In the genomic region with DNA sequence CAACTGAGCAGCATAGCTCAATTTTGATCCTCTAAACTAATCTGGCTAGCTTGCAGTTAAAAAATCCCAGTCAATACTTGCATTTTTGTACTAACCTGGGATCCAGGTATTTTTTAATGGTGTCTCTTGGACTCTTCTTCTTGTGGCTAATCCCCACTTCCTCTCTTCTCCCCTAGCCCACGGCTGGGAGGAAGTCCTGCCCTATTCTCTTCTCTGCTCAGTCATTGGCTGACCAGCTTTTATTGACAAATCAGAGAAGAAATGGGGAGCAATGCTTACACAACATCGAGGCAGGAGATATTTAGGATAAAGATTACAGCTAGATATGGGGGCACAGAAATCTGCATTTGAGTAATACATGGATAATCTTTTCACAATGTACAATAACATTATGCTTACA, we compare ENCODE assay signal across 24 mouse cellular contexts. TPM values are rescaled to one million over a fixed set of nuclear protein-coding genes. Genes with fewer than 3 reads are reported as not detected.
DNase-seq lines count a peak whose midpoint lies in the region; ATAC-seq and TF ChIP-seq lines count a peak whose summit lies in the region.
"Had no signal": no experiment of that assay in that cellular context is flagged by ENCODE, and none has a peak within 500 bp of the region (broad histone marks: within the 10 kb centered on the region; RNA-seq: fewer than 3 reads in every experiment).

No protein-coding gene starts in this region.

- H3K27me3 ChIP-seq in E14TG2a.4 (ENCODE audit: insufficient read depth, low read length), result no peaks in the 10 kb centered on the region
- no peaks in the 10 kb centered on the region for H3K27me3 ChIP-seq in forebrain, embryonic 13.5 days
- H3K27me3 ChIP-seq: neural tube, embryonic 12.5 days; Patski had no signal

- no peak for TF ChIP-seq CTCF in E14TG2a.4 (conservative IDR thresholded peaks at IDR 0.05; ENCODE audit: low read length)

- H3K9me3 ChIP-seq in E14TG2a.4 (ENCODE audit: low read length), result no peaks in the 10 kb centered on the region
- H3K9me3 ChIP-seq in forebrain, embryonic 13.5 days (replicated peaks), result no peaks in the 10 kb centered on the region
- H3K9me3 ChIP-seq: forebrain, embryonic 12.5 days; liver, embryonic 15.5 days; neural tube, embryonic 12.5 days had no signal

- H3K4me2 ChIP-seq in forebrain, embryonic 13.5 days, result no peak overlapping the region
- H3K4me2 ChIP-seq: forebrain, embryonic 12.5 days; neural tube, embryonic 12.5 days had no signal

- DNase-seq in A20 (ENCODE audit: low read depth, low spot score) (peak; percentile 85), ZHBTc4 (ENCODE audit: low read depth, low spot score) (peak; percentile 69)
- no peak for DNase-seq in gastrocnemius, postnatal 4 days (ENCODE audit: low spot score in 2 of 2)
- no peak for DNase-seq in spleen, adult 18-20 months
- no peak for DNase-seq in urinary bladder, postnatal 25 days (ENCODE audit: low spot score)
- DNase-seq: cerebellum, adult 11 months; heart, adult 18-20 months; kidney, adult 2 months; kidney, postnatal 4 days; left cerebral cortex, postnatal 4 days; lung, postnatal 4 days; right cerebral cortex, postnatal 4 days; thymus, adult 2 months had no signal

- H3K4me1 ChIP-seq in E14TG2a.4 (replicated peaks; ENCODE audit: low read depth, low read length), result peaks cover 51% of the 10 kb centered on the region
- H3K4me1 ChIP-seq in forebrain, embryonic 13.5 days, result 0 out of 2 replicates have a peak, but pooled peaks cover 2% of the 10 kb centered on the region
- H3K4me1 ChIP-seq: neural tube, embryonic 12.5 days had no signal

- H3K36me3 ChIP-seq in E14TG2a.4 (ENCODE audit: insufficient read depth, low read length) (peaks cover 22% of the 10 kb centered on the region), macrophage (ENCODE audit: inconsistent target) (no peaks in the 10 kb centered on the region)
- H3K36me3 ChIP-seq in forebrain, embryonic 13.5 days (ENCODE audit: poor library complexity, severe bottlenecking), result no peaks in the 10 kb centered on the region
- H3K36me3 ChIP-seq: forebrain, embryonic 12.5 days; liver, embryonic 15.5 days; neural tube, embryonic 12.5 days had no signal

- peak overlapping the region; percentile 56; the same call in 1 of the 2 replicates for H3K27ac ChIP-seq in macrophage
- no peak overlapping the region for H3K27ac ChIP-seq in forebrain, embryonic 13.5 days
- H3K27ac ChIP-seq: forebrain, embryonic 12.5 days; liver, embryonic 15.5 days; neural tube, embryonic 12.5 days had no signal

- no peak for ATAC-seq in forebrain, embryonic 13.5 days
- ATAC-seq: Patski had no signal

- H3K79me2 ChIP-seq in macrophage (ENCODE audit: inconsistent target), result peaks cover 31% of the 10 kb centered on the region; the same call in 1 of the 2 replicates

- 8% methylated on average over 2 of the region's 2 CpGs for WGBS in macrophage (ENCODE audit: missing documents)
- WGBS in forebrain, embryonic 13.5 days, result 58% methylated on average over 2 of the region's 2 CpGs

- no peak overlapping the region for H3K9ac ChIP-seq in forebrain, embryonic 13.5 days
- H3K9ac ChIP-seq: forebrain, embryonic 12.5 days; liver, embryonic 15.5 days; neural tube, embryonic 12.5 days had no signal

- H3K4me3 ChIP-seq in E14TG2a.4 (replicated peaks; ENCODE audit: low read length) (peak overlapping the region; percentile 73), macrophage (ENCODE audit: inconsistent target) (peak overlapping the region; percentile 31)
- no peak overlapping the region for H3K4me3 ChIP-seq in forebrain, embryonic 13.5 days
- H3K4me3 ChIP-seq: forebrain, embryonic 12.5 days; liver, embryonic 15.5 days; neural tube, embryonic 12.5 days had no signal

RNA-seq across cellular contexts. Expression of a gene that starts 5.4 kb away (rescaled TPM):
- 100 to 1,000 TPM in 4 of 26 experiments, 10 to 100 TPM in 21, 1 to 10 TPM in 1; 9.3 to 149 (median 66.7) TPM for total RNA-seq in macrophage (2018; cell fraction: chromatin; rRNA removed)
- total RNA-seq in macrophage (2018; cell fraction: cytosol; rRNA removed), result 100 to 1,000 TPM; 115 to 754 (median 414) TPM
- total RNA-seq in macrophage (2018; cell fraction: nucleus; rRNA removed), result 100 to 1,000 TPM in 8 of 26 experiments, 10 to 100 TPM in 13, 1 to 10 TPM in 1, not detected in 4; 5.0 to 237 (median 44.2) TPM
- polyA plus RNA-seq in macrophage (2018), result 224 to 377 TPM (median 317 TPM) in 3 replicates
- polyA plus RNA-seq in forebrain, embryonic 13.5 days (2015; fragmentation: Nextera tagmentation; extraction: Ambion mirVana), result not detected in 2 replicates
- 1 to 10 TPM; 7.9 to 8.5 TPM for total RNA-seq in gastrocnemius, postnatal 4 days (2021)
- polyA plus RNA-seq: embryonic facial prominence, embryonic 14.5 days; forebrain, embryonic 12.5 days; heart, embryonic 16.5 days; hindbrain, embryonic 11.5 days; liver, embryonic 15.5 days; neural tube, embryonic 12.5 days; stomach, embryonic 14.5 days had no signal

RNA-seq across cellular contexts. Expression of a gene that starts 8.1 kb away (rescaled TPM):
- total RNA-seq in macrophage (2018; cell fraction: chromatin; rRNA removed), result 100 to 1,000 TPM in 20 of 26 experiments, 10 to 100 TPM in 6; 59.3 to 486 (median 206) TPM
- total RNA-seq in macrophage (2018; cell fraction: cytosol; rRNA removed), result 1,000 to 10,000 TPM in 1 of 26 experiments, 100 to 1,000 TPM in 25; 145 to 1,031 (median 495) TPM
- total RNA-seq in macrophage (2018; cell fraction: nucleus; rRNA removed), result 100 to 1,000 TPM; 115 to 714 (median 460) TPM
- polyA plus RNA-seq in macrophage (2018), result 39.2 to 329 TPM (median 249 TPM) in 3 replicates
- polyA plus RNA-seq in forebrain, embryonic 13.5 days (2015; fragmentation: Nextera tagmentation; extraction: Ambion mirVana), result 33.2 and 35.4 TPM in 2 replicates
- 10 to 100 TPM; 12.7 to 13.9 TPM for total RNA-seq in gastrocnemius, postnatal 4 days (2021)

RNA-seq across cellular contexts. Expression of a gene that starts 8.3 kb away (rescaled TPM):
- 100 to 1,000 TPM in 24 of 26 experiments, 10 to 100 TPM in 2; 81.0 to 269 (median 166) TPM for total RNA-seq in macrophage (2018; cell fraction: chromatin; rRNA removed)
- 100 to 1,000 TPM in 17 of 26 experiments, 10 to 100 TPM in 9; 54.4 to 124 (median 104) TPM for total RNA-seq in macrophage (2018; cell fraction: cytosol; rRNA removed)
- total RNA-seq in macrophage (2018; cell fraction: nucleus; rRNA removed), result 100 to 1,000 TPM; 107 to 285 (median 147) TPM
- polyA plus RNA-seq in macrophage (2018), result 52.7 to 128 TPM (median 76.1 TPM) in 3 replicates
- polyA plus RNA-seq in forebrain, embryonic 13.5 days (2015; fragmentation: Nextera tagmentation; extraction: Ambion mirVana), result 73.7 and 76.9 TPM in 2 replicates
- 10 to 100 TPM; 23.5 to 25.2 TPM for total RNA-seq in gastrocnemius, postnatal 4 days (2021)

RNA-seq across cellular contexts. Expression of a gene that starts 14.2 kb away (rescaled TPM):
- 10 to 100 TPM in 1 of 26 experiments, 1 to 10 TPM in 25; 1.3 to 13.7 (median 4.0) TPM for total RNA-seq in macrophage (2018; cell fraction: chromatin; rRNA removed)
- 10 to 100 TPM; 14.0 to 29.3 (median 21.1) TPM for total RNA-seq in macrophage (2018; cell fraction: cytosol; rRNA removed)
- 10 to 100 TPM in 5 of 26 experiments, 1 to 10 TPM in 21; 3.2 to 20.0 (median 6.8) TPM for total RNA-seq in macrophage (2018; cell fraction: nucleus; rRNA removed)
- 33.4 to 83.1 TPM (median 37.9 TPM) in 3 replicates for polyA plus RNA-seq in macrophage (2018)
- 355 and 364 TPM in 2 replicates for polyA plus RNA-seq in forebrain, embryonic 13.5 days (2015; fragmentation: Nextera tagmentation; extraction: Ambion mirVana)
- total RNA-seq in gastrocnemius, postnatal 4 days (2021), result 10 to 100 TPM; 61.1 to 62.7 TPM

RNA-seq across cellular contexts. Expression of a gene that starts 14.2 kb away (rescaled TPM):
- 10 to 100 TPM in 24 of 26 experiments, 1 to 10 TPM in 2; 7.4 to 46.8 (median 26.2) TPM for total RNA-seq in macrophage (2018; cell fraction: chromatin; rRNA removed)
- total RNA-seq in macrophage (2018; cell fraction: cytosol; rRNA removed), result 10 to 100 TPM; 30.9 to 54.7 (median 37.9) TPM
- 10 to 100 TPM in 24 of 26 experiments, 1 to 10 TPM in 2; 9.4 to 31.7 (median 18.9) TPM for total RNA-seq in macrophage (2018; cell fraction: nucleus; rRNA removed)
- polyA plus RNA-seq in macrophage (2018), result 56.9 to 68.6 TPM (median 67.4 TPM) in 3 replicates
- polyA plus RNA-seq in forebrain, embryonic 13.5 days (2015; fragmentation: Nextera tagmentation; extraction: Ambion mirVana), result 150 and 164 TPM in 2 replicates
- 10 to 100 TPM; 48.6 to 52.2 TPM for total RNA-seq in gastrocnemius, postnatal 4 days (2021)

Comparison
In these comparisons a context has a peak if more than half of its experiments do, and no peak if none do; other contexts are left out.
1. DNase-seq: peak in A20 (single experiment) and ZHBTc4 (single experiment); none in gastrocnemius, postnatal 4 days (0 of 2), spleen, adult 18-20 months (0 of 2) and urinary bladder, postnatal 25 days (single experiment).
2. RNA of a gene that starts 5.4 kb away (polyA plus RNA-seq): 224 to 377 TPM in macrophage; not detected in forebrain, embryonic 13.5 days; every median in the first group is over 100 times any median in the second.